Mouse (Mus musculus) heart, postnatal 0 days (tissue): ENCODE data around the gene Gm20532.

Experiments used
- CTCF ChIP-seq: IDR thresholded peaks from 2 replicates; pipeline ENCODE4 v1.5.1; 2016; ENCODE audit warnings: antibody characterized with exemption, control low read depth, low read depth
- EP300 ChIP-seq: IDR thresholded peaks from 2 replicates; pipeline ENCODE4 v1.6.1; 2016; ENCODE audit warnings: antibody characterized with exemption, low read depth

DNA sequence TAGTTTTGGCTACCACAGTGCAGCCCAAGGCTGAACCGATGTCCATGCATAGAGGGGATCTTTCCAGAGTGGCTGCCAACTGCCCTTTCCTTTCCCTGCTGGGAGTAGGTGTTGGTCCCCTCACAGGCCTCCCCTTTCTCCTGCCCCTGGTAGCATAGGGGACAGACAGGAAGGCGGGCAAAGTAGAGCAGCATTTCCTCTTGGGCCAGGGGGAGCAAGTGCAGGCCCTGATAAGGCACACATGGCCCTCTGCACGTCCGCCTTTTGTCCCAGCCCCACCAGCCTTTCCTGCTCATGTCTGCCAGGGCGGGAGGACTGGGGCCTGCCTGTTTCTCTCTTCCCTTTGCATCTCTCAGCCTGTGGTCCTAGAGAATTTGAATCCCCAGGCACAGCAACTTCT is 14.6 kb upstream of the Gm20532 start:
- TF ChIP-seq CTCF (peak; percentile 2; the same call in 1 of the 2 replicates), EP300 (peak; percentile 97)
